Mouse (Mus musculus) forebrain, embryonic 16.5 days (tissue): ENCODE measurements around the gene Scmh1. TPM values are rescaled to one million over a fixed set of nuclear protein-coding genes. Genes with fewer than 3 reads are reported as not detected.

Experiments
- ATAC-seq: fragments of 200-750 bp; cut with Nextera tagmentation; 2 replicates; pipeline ENCODE4 v1.8.0; 2017; ENCODE audit warnings: mild to moderate bottlenecking, moderate library complexity
- H3K27ac ChIP-seq: fragments of 300-500 bp; sonication (generic); 2 replicates; pipeline ENCODE4 v1.5.1; 2014; ENCODE audit warnings: low read length, control low read depth
- H3K27me3 ChIP-seq: fragments of 300-500 bp; sonication (generic); replicated peaks from 2 replicates; pipeline ENCODE4 v1.6.1; 2014; ENCODE audit warnings: low read length; ENCODE audit not compliant: control insufficient read depth, insufficient read depth
- H3K36me3 ChIP-seq: fragments of 300-500 bp; sonication (generic); 2 replicates; pipeline ENCODE4 v1.6.1; 2014; ENCODE audit not compliant: control insufficient read depth, insufficient read depth
- H3K4me1 ChIP-seq: fragments of 300-500 bp; sonication (generic); replicated peaks from 2 replicates; pipeline ENCODE4 v1.6.1; 2014; ENCODE audit warnings: low read length; ENCODE audit not compliant: control insufficient read depth, insufficient read depth
- H3K4me2 ChIP-seq: fragments of 300-500 bp; sonication (generic); 2 replicates; pipeline ENCODE4 v1.6.1; 2014; ENCODE audit warnings: mild to moderate bottlenecking, low read length, control low read depth
- H3K4me3 ChIP-seq: fragments of 300-500 bp; sonication (generic); replicated peaks from 2 replicates; pipeline ENCODE4 v1.5.1; 2014; ENCODE audit warnings: mild to moderate bottlenecking, low read length, control low read depth
- H3K9ac ChIP-seq: fragments of 300-500 bp; sonication (generic); replicated peaks from 2 replicates; pipeline ENCODE4 v1.6.1; 2014; ENCODE audit warnings: low read depth, low read length, control low read depth
- H3K9me3 ChIP-seq: fragments of 300-500 bp; sonication (generic); 2 replicates; pipeline ENCODE4 v1.6.1; 2016; ENCODE audit warnings: low read length; ENCODE audit not compliant: control insufficient read depth
- WGBS: fragments of 180-500 bp; shearing (Covaris S2); extraction: QIAGEN DNeasy Blood & Tissue Kit; methylation state at CpG from one replicate; pipeline ENCODE4 v1.1.7; 2014; 5-methylcytosine and 5-hydroxymethylcytosine counted together
- polyA plus RNA-seq: library from polyadenylated mRNA; unstranded; fragments of >200 nt; fragmentation: Nextera tagmentation; extraction: Ambion mirVana; gene quantifications from 2 replicates; pipeline ENCODE4 v1.2.1, GENCODE M21; 2015

Gene Scmh1
- polyA plus RNA-seq, 1 experiment from 2014 or later = 80.2 TPM

DNA sequence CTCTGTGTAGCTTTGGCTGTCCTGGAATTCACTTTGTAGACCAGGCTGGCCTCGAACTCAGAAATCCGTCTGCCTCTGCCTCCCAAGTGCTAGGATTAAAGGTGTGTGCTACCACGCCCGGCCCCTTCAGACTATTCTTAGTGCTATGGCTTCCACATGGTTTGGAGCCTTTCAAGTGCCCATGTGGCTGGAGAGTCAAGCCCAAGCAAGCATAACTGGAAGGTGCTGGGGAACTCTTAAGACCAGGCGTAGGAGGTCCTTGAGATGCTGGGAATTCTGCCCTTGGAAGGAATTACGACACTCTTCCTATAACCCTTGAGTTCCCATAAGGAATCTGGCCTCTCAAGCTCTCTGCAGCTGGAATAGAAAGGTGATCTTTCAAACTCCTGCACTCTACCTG is 151.5 kb downstream of the Scmh1 start:
- no peak for ATAC-seq
- no peak overlapping the region for H3K27ac ChIP-seq
- 95% methylated on average over 6 of the region's 6 CpGs for WGBS
- no peaks in the 10 kb centered on the region for H3K27me3 ChIP-seq
- no peak overlapping the region for H3K4me3 ChIP-seq
- no peak overlapping the region for H3K9ac ChIP-seq
- H3K36me3 ChIP-seq = peaks cover 40% of the 10 kb centered on the region
- no peak overlapping the region for H3K4me2 ChIP-seq
- no peaks in the 10 kb centered on the region for H3K9me3 ChIP-seq
- no peaks in the 10 kb centered on the region for H3K4me1 ChIP-seq

- ATAC-seq = no peak
- Histone ChIP-seq H3K27me3 (no peaks in the 10 kb centered on the region), H3K36me3 (peaks cover 20% of the 10 kb centered on the region), H3K27ac (no peak overlapping the region), H3K4me2 (no peak overlapping the region), H3K9me3 (no peaks in the 10 kb centered on the region), H3K9ac (no peak overlapping the region), H3K4me1 (peaks cover 16% of the 10 kb centered on the region), H3K4me3 (no peak overlapping the region)
- 95% methylated on average over 2 of the region's 2 CpGs for WGBS
Observed at GRCm38 (mm10) chr4:120565726-120566125, 160.6 kb downstream of the Scmh1 start.

DNA sequence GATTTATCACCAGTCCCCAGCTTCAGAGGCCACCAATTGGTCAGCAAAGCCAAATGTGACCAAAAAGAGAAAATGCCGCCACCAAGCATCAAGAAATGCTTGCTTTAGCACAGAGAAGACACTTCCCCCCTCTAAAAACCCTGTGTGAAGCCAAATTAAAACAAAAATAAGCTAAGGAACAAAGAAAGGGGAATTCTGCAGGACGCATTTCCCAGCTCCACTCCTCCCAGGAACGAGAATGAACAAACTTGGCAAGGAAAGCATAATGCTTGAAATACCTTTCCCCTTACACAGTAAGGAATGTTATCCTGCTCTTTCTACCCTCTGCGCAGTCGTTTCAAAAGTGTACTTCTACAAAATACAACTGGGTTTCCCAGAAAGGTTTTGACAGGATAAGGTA is 162.9 kb downstream of the Scmh1 start:
- Histone ChIP-seq H3K4me1 (peaks cover 16% of the 10 kb centered on the region), H3K27me3 (no peaks in the 10 kb centered on the region), H3K9me3 (no peaks in the 10 kb centered on the region), H3K9ac (no peak overlapping the region), H3K4me2 (peak overlapping the region; percentile 73), H3K27ac (no peak overlapping the region), H3K4me3 (peak overlapping the region; percentile 2; the same call in 1 of the 2 replicates), H3K36me3 (peaks cover 13% of the 10 kb centered on the region; the same call in 1 of the 2 replicates)
- ATAC-seq = no peak
- WGBS = 22% methylated on average over 5 of the region's 5 CpGs

DNA sequence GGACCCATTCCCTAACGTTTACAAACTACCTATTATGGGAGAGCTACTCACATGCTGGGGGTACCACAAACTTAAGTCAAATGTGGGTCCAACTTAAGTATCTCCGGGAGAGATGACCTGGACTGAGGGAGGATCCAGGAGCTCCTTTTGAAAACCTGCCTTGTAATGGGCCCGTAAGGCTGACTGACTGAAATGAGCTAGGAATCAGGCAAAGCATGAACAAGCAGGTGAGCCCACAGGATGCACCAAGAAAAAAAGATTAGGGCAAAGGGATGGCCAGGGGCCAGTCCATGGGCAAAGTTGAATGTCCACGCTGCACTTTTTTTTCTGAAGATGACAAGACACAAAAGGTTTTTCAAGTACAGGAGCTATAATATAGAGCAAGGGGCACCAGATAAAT is 163.9 kb downstream of the Scmh1 start:
- Histone ChIP-seq H3K4me2 (peak overlapping the region; percentile 73), H3K4me1 (peaks cover 16% of the 10 kb centered on the region), H3K9me3 (no peaks in the 10 kb centered on the region), H3K27ac (no peak overlapping the region; the same call in none of the 2 replicates), H3K36me3 (peaks cover 9% of the 10 kb centered on the region; the same call in 1 of the 2 replicates), H3K9ac (peak overlapping the region; percentile 90), H3K4me3 (peak overlapping the region; percentile 72), H3K27me3 (no peaks in the 10 kb centered on the region)
- WGBS = 5% methylated on average over 4 of the region's 4 CpGs
- ATAC-seq = no peak

DNA sequence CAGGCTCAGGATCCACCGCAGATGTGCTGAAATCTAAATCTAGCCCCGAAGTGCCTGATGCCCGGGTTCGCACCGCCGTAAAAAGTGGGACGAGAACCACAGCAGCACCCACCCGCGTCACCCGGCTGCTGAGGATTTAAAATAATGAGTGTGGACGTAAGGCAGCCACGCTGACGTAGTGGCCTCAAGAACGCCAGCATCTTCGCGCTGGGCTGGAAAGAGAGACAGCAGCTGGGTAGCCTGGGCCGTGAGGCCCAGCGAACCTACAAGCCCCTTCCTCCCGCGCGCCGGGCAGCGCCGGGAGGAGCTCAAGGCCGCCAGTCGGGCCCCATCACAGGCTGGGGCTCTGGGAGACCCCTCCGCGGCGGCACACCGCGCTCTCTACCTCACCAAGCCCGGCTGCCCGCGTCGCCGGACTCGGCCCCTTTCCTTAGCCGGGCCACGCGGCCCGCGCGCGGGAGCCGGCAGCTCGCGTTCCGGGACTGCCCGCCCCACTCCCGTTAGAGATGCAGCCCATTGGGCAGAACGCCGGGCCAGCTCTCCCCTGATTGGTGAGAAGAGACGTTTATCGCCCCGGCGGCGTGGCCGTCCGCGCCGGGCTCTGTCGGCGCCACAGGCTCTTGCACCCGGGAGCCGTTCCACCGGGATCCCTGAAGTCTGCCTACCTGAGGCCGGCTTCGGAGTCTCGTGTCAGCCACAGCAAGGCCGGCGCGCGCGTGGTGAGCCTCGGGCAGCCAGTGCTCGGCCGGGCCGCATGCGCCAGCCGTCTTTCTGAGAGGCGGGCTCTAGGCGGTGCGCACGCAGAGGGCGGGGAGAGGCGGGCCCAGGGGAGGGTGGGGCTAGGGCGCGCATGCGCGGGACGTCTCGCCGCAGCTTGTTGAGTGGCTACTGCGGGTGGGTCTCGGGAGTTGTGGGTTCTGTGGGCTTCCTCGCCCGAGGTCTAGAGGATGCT is 164.7 kb downstream of the Scmh1 start, which contains the start of gene Ctps:
Gene Ctps, minus strand, starts transcription at position 791 of the 952 bp plus-strand sequence.
- Histone ChIP-seq H3K4me1 (peaks cover 16% of the 10 kb centered on the region), H3K9ac (peak within 1 kb of the TSS; percentile 90), H3K9me3 (no peaks in the 10 kb centered on the region), H3K4me3 (peak within 1 kb of the TSS; percentile 72), H3K27ac (peak within 1 kb of the TSS; percentile 90), H3K36me3 (0 out of 2 replicates have a peak, but pooled peaks cover 4% of the 10 kb centered on the region), H3K27me3 (no peaks in the 10 kb centered on the region), H3K4me2 (peak within 1 kb of the TSS; percentile 84)
- WGBS = 1% methylated on average over 87 of the region's 97 CpGs
- ATAC-seq = peak; percentile 97

- peak overlapping the region; percentile 84 for H3K4me2 ChIP-seq
- H3K9me3 ChIP-seq = no peaks in the 10 kb centered on the region
- 2% methylated on average over 27 of the region's 27 CpGs for WGBS
- no peaks in the 10 kb centered on the region for H3K27me3 ChIP-seq
- peak overlapping the region; percentile 90 for H3K9ac ChIP-seq
- no peaks in the 10 kb centered on the region for H3K36me3 ChIP-seq
- peak overlapping the region; percentile 90 for H3K27ac ChIP-seq
- H3K4me3 ChIP-seq = peak overlapping the region; percentile 72
- H3K4me1 ChIP-seq = peaks cover 16% of the 10 kb centered on the region
- ATAC-seq = peak; percentile 57
Observed at GRCm38 (mm10) chr4:120570438-120571069, 165.5 kb downstream of the Scmh1 start.

DNA sequence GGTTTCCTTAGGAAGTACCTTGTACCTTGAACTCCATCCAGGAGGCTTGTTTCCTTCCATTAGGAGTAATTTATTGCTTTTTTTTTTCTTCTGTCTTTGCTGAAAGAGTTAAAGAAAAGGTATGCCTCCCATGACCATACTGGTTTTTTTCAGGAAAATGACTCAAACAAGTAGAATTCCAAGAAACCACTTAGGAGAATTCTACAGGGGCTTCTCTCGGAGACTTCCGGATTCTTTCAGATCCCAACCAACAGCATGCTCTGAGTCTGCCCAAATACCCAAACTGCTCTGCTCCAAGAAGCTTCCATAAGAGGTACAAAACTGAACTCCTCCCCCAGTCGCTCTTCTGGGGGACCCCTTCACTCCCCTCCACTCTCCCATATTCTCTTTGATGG is 166.0 kb downstream of the Scmh1 start:
- Histone ChIP-seq H3K4me1 (peaks cover 16% of the 10 kb centered on the region), H3K4me3 (no peak overlapping the region), H3K9me3 (no peaks in the 10 kb centered on the region), H3K4me2 (peak overlapping the region; percentile 84), H3K36me3 (no peaks in the 10 kb centered on the region), H3K27ac (no peak overlapping the region), H3K27me3 (no peaks in the 10 kb centered on the region), H3K9ac (peak overlapping the region; percentile 90)
- ATAC-seq = no peak
- 83% methylated on average over 3 of the region's 3 CpGs for WGBS

- H3K4me3 ChIP-seq = no peak overlapping the region
- H3K4me1 ChIP-seq = peaks cover 16% of the 10 kb centered on the region
- H3K27ac ChIP-seq = no peak overlapping the region
- whole genome bisulfite sequencing = 50% methylated on average over 3 of the region's 3 CpGs
- no peak overlapping the region for H3K4me2 ChIP-seq
- H3K9ac ChIP-seq = no peak overlapping the region
- no peaks in the 10 kb centered on the region for H3K27me3 ChIP-seq
- no peaks in the 10 kb centered on the region for H3K36me3 ChIP-seq
- H3K9me3 ChIP-seq = no peaks in the 10 kb centered on the region
- no peak for ATAC-seq
Observed at GRCm38 (mm10) chr4:120571691-120572090, 166.6 kb downstream of the Scmh1 start.
